Mouse (Mus musculus): ENCODE measurements around the gene Kat14. TPM values are rescaled to one million over a fixed set of nuclear protein-coding genes. Genes with fewer than 3 reads are reported as not detected.
A peak's percentile ranks its signal among the peaks of the same experiment; 100 is the strongest.

Gene Kat14
- total and polyA plus RNA-seq, 3 experiments, result 13.7 to 25.7 (median 24.5) TPM

- peak; percentile 77 for DNase-seq
Measured at GRCm38 (mm10) chr2:144452364-144453008, 83.7 kb downstream of the Kat14 start.

Other genes with a start within 250 kb of the Kat14 start
- 10 to 100 TPM; 22.3 to 22.7 TPM for gene Mgme1, start 98.3 kb upstream of the Kat14 start, total RNA-seq (2021)
- gene Mgme1, start 98.3 kb upstream of the Kat14 start, polyA plus RNA-seq (2012; rRNA removed), result 4.4 and 4.6 TPM in 2 replicates
- gene Snx5, start 98.1 kb upstream of the Kat14 start, total RNA-seq (2021), result 100 to 1,000 TPM in 1 of 2 experiments, 10 to 100 TPM in 1; 87.4 to 105 TPM
- 34.9 and 35.1 TPM in 2 replicates for gene Snx5, start 98.1 kb upstream of the Kat14 start, polyA plus RNA-seq (2012; rRNA removed)
- not detected for gene Ovol2, start 36.8 kb upstream of the Kat14 start, total RNA-seq (2021)
- not detected in 2 replicates for gene Ovol2, start 36.8 kb upstream of the Kat14 start, polyA plus RNA-seq (2012; rRNA removed)
- 1 to 10 TPM; 2.4 to 6.8 TPM for gene Pet117, start within 50 bp of the Kat14 start, total RNA-seq (2021)
- gene Pet117, start within 50 bp of the Kat14 start, polyA plus RNA-seq (2012; rRNA removed), result not detected in 2 replicates
- gene Dzank1, start 158.4 kb downstream of the Kat14 start, total RNA-seq (2021), result 1 to 10 TPM; 4.2 to 4.8 TPM
- gene Dzank1, start 158.4 kb downstream of the Kat14 start, polyA plus RNA-seq (2012; rRNA removed), result 0.54 and 0.61 TPM in 2 replicates
- 10 to 100 TPM; 16.1 to 18.8 TPM for gene Polr3f, start 158.7 kb downstream of the Kat14 start, total RNA-seq (2021)
- 2.3 and 3.4 TPM in 2 replicates for gene Polr3f, start 158.7 kb downstream of the Kat14 start, polyA plus RNA-seq (2012; rRNA removed)
- 10 to 100 TPM; 24.7 to 30.1 TPM for gene Rbbp9, start 181.9 kb downstream of the Kat14 start, total RNA-seq (2021)
- 6.5 and 7.3 TPM in 2 replicates for gene Rbbp9, start 181.9 kb downstream of the Kat14 start, polyA plus RNA-seq (2012; rRNA removed)
- gene Sec23b, start 187.2 kb downstream of the Kat14 start, total RNA-seq (2021), result 10 to 100 TPM; 83.1 to 89.3 TPM
- 24.0 and 34.9 TPM in 2 replicates for gene Sec23b, start 187.2 kb downstream of the Kat14 start, polyA plus RNA-seq (2012; rRNA removed)
- gene Smim26, start 225.1 kb downstream of the Kat14 start, total RNA-seq (2021), result 10 to 100 TPM; 33.8 to 63.6 TPM
- gene Smim26, start 225.1 kb downstream of the Kat14 start, polyA plus RNA-seq (2012; rRNA removed), result 0.31 and 0.38 TPM in 2 replicates
- gene Dtd1, start 230.9 kb downstream of the Kat14 start, total RNA-seq (2021), result 10 to 100 TPM; 14.5 to 19.5 TPM
- gene Dtd1, start 230.9 kb downstream of the Kat14 start, polyA plus RNA-seq (2012; rRNA removed), result 5.0 and 5.7 TPM in 2 replicates